Mouse (Mus musculus) activated CD4-positive, CD25-positive, alpha-beta regulatory T cell (primary cell): ENCODE data around the gene Luc7l2. TPM values are rescaled to one million over a fixed set of nuclear protein-coding genes. Genes with fewer than 3 reads are reported as not detected.

ENCODE experiments used
- polyA plus RNA-seq, 2 experiments: library from polyadenylated mRNA; unstranded; fragments of 100-300 nt; shearing (Covaris generic); gene quantifications; one replicate each; pipeline ENCODE4 v1.2.1; 2017

Gene Luc7l2
- polyA plus RNA-seq = 10 to 100 TPM; 68.8 to 70.9 TPM

DNA sequence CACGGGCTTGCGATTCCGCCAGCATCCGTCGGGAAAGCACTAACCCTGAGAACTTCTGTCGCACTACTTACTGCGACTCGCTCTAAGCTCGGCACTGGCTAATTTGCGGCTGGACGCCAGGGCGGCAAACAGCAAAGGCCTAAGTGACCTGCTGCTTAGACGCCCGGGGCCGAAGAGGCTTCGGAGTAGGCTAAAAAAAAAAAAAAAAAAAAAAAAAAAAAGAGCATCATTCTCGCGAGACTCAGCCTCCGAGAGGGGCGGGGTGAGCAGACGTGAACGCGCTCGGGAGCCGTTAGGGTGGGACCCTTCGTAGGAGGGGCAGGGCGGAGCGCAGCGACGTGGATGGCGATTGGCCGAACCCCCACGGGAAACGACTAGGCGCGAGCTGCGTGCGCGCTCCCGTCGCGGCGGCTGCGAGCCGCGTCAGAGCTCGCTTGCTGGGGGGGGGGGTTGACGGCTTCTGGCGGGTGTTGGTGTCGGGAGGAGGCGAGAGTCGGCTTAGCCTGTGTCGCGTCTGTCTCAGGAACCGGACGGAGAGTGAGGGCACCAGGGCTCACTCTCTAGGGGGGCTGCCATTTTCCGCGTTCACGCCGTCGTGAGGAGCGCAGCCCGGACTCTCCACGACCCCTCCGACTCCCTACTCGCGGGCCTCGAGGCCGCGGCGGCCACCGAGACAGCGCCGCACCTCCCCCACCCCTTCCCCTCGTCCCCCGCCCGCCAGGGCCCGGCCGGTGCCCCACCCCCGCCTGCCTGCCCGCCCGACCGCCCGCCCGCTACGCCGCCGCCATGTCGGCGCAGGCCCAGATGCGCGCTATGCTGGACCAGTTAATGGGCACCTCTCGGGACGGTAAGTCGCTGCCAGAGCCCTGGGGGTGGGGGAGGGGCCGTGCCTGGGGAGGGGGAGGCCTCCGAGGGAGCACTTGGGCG, at the start of gene Luc7l2:
TSS of gene Luc7l2 (plus strand) at position 273 of the 927 bp plus-strand sequence.

GRCm38 (mm10) chr6:38533428-38534405, 17.4 kb upstream of the Luc7l2 start, which contains the start of gene Fmc1:
Fmc1 (plus strand) TSS chr6:38533502.

GRCm38 (mm10) chr6:38636852-38637618, 85.9 kb downstream of the Luc7l2 start, which contains the start of gene Klrg2:
Klrg2 (minus strand) TSS chr6:38637242.

Other genes with a start within 250 kb of the Luc7l2 start
- gene Zc3hav1, start 196.7 kb upstream of the Luc7l2 start, polyA plus RNA-seq = 100 to 1,000 TPM in 1 of 2 experiments, 10 to 100 TPM in 1; 83.2 to 131 TPM
- gene Ttc26, start 169.9 kb upstream of the Luc7l2 start, polyA plus RNA-seq = under 1 TPM; 0.10 to 0.29 TPM
- gene Ubn2, start 117.4 kb upstream of the Luc7l2 start, polyA plus RNA-seq = 10 to 100 TPM; 21.4 to 22.1 TPM
- gene Fmc1, start 17.8 kb upstream of the Luc7l2 start, polyA plus RNA-seq = 10 to 100 TPM; 37.8 to 57.2 TPM
- under 1 TPM in 1 of 2 experiments, not detected in 1; 0.14 TPM for gene Klrg2, start 85.9 kb downstream of the Luc7l2 start, polyA plus RNA-seq
- gene Clec2l, start 111.7 kb downstream of the Luc7l2 start, polyA plus RNA-seq = 1 to 10 TPM; 1.3 to 5.2 TPM